8 mouse cellular contexts compared by ENCODE assay signal in the genomic region with DNA sequence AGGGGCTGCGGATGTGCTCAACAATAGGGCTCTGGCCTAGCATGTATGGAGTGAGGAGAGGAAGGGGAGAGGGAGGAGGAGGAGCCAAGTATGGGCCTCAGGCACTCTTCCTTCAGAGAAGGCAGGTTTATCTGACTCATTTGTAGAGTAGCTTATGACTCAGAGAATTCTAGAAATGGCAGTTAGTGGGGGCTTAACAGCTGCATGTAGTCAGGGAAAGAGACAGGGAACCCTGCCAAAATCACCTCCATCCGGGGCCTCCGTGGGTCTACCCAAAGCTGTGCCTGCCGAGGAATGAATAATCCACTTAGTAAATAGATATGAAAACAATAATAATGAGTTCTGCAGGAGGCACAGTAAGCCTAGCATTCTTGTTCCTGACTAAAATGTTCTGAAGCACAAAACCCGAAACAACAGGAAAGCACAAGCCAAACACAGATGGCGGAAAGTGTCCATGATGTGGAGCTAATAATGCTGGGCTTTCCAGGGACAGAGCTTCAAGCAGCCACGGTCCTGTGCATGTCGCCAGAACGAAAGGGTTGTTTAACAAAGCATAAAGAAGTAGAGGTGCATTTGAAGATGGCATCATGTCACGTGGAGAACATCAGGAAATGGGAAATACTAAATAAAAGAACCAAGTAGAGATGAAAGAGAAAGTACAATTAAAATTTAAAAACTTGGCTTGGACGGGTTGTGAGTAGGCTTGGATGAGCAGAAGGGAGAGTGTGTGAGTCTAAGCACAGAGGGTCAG. TPM values are rescaled to one million over a fixed set of nuclear protein-coding genes. Genes with fewer than 3 reads are reported as not detected.
A peak's percentile ranks its signal among the peaks of the same experiment; 100 is the strongest.
DNase-seq lines count a peak whose midpoint lies in the region.

No protein-coding gene starts in this region.

- DNase-seq in heart, adult 11 months: peak; percentile 92
- DNase-seq in heart, postnatal 14 days: no peak
- peak; percentile 87 for DNase-seq in A20 (ENCODE audit: low read depth, low spot score)
- peak; percentile 28 to 31 for DNase-seq in frontal cortex, postnatal 14 days (ENCODE audit: low spot score in 2 of 2)
- peak; percentile 56 to 88 for DNase-seq in left cerebral cortex, postnatal 25 days (ENCODE audit: low spot score in 2 of 2)
- DNase-seq in thymus, postnatal 0 days (ENCODE audit: low spot score): no peak
- no peak for DNase-seq in T-cell, adult 2 months (ENCODE audit: low spot score)
- no peak for DNase-seq in adrenal gland, adult 8-10 months

- intact Hi-C loops in heart, postnatal 14 days (cut with DNase I): no loop called here
- intact Hi-C loops in left cerebral cortex, postnatal 25 days (cut with DNase I): no loop called here

RNA-seq across cellular contexts. Expression of a gene that starts 8.3 kb away (rescaled TPM):
- total RNA-seq in heart, postnatal 14 days (2021): 10 to 100 TPM; 13.9 to 15.4 TPM
- total RNA-seq in left cerebral cortex, postnatal 25 days (2021): 1 to 10 TPM; 5.1 to 6.7 TPM
- polyA plus RNA-seq in thymus, postnatal 0 days (2015; fragmentation: Nextera tagmentation; extraction: Ambion mirVana): 59.0 and 88.7 TPM in 2 replicates
- total RNA-seq in adrenal gland, adult 8-10 months (2022): 10 to 100 TPM in 3 of 4 experiments, 1 to 10 TPM in 1; 9.4 to 12.4 (median 11.9) TPM

RNA-seq across cellular contexts. Expression of a gene that starts 39.1 kb away (rescaled TPM):
- total RNA-seq in heart, postnatal 14 days (2021): under 1 TPM; 0.07 to 0.24 TPM
- total RNA-seq in left cerebral cortex, postnatal 25 days (2021): not detected
- 5.5 and 5.6 TPM in 2 replicates for polyA plus RNA-seq in thymus, postnatal 0 days (2015; fragmentation: Nextera tagmentation; extraction: Ambion mirVana)
- 1 to 10 TPM; 1.7 to 2.9 (median 2.3) TPM for total RNA-seq in adrenal gland, adult 8-10 months (2022)

Comparison
In these comparisons a context has a peak if more than half of its experiments do, and no peak if none do; other contexts are left out.
1. DNase-seq: peak in heart, adult 11 months (single experiment), A20 (single experiment), frontal cortex, postnatal 14 days (2 of 2) and left cerebral cortex, postnatal 25 days (2 of 2); none in heart, postnatal 14 days (0 of 2), thymus, postnatal 0 days (single experiment), T-cell, adult 2 months (single experiment) and adrenal gland, adult 8-10 months (single experiment).